Mouse (Mus musculus): ENCODE data around the gene She. TPM values are rescaled to one million over a fixed set of nuclear protein-coding genes. Genes with fewer than 3 reads are reported as not detected.

Gene She
- polyA plus RNA-seq, 1 experiment from 2014 or later: 11.2 TPM

- ATAC-seq: no peak
- no peak overlapping the region for H3K4me3 ChIP-seq (ENCODE audit: low read depth, low read length)
- no peak overlapping the region for H3K4me2 ChIP-seq (replicated peaks; ENCODE audit: low read depth, low read length)
- H3K9me3 ChIP-seq (ENCODE audit: low read length): no peaks in the 10 kb centered on the region
- H3K9ac ChIP-seq (replicated peaks; ENCODE audit: low read depth): no peak overlapping the region
- 64% methylated on average over 3 of the region's 3 CpGs for WGBS
- H3K27me3 ChIP-seq (replicated peaks; ENCODE audit: insufficient read depth, low read length): no peaks in the 10 kb centered on the region
- DNase-seq (ENCODE audit: low spot score): no peak
- H3K36me3 ChIP-seq (ENCODE audit: insufficient read depth, low read length): no peaks in the 10 kb centered on the region
- no peaks in the 10 kb centered on the region for H3K4me1 ChIP-seq (ENCODE audit: insufficient read depth, low read depth, low read length)
- H3K27ac ChIP-seq (ENCODE audit: low read length): no peak overlapping the region
- TF ChIP-seq CTCF (IDR thresholded peaks at IDR 0.05) (peak; percentile 8; the same call in 1 of the 2 replicates), EP300 (IDR thresholded peaks at IDR 0.05) (no peak)
Observed at GRCm38 (mm10) chr3:89879326-89879725, 48.2 kb downstream of the She start.

- 62% methylated on average over 5 of the region's 5 CpGs for WGBS
- no peaks in the 10 kb centered on the region for H3K36me3 ChIP-seq (ENCODE audit: insufficient read depth, low read length)
- no peak overlapping the region for H3K4me2 ChIP-seq (replicated peaks; ENCODE audit: low read depth, low read length)
- DNase-seq (ENCODE audit: low spot score) (no peak), ATAC-seq (no peak)
- no peak overlapping the region for H3K27ac ChIP-seq (ENCODE audit: low read length)
- H3K27me3 ChIP-seq (replicated peaks; ENCODE audit: insufficient read depth, low read length): no peaks in the 10 kb centered on the region
- no peak overlapping the region for H3K4me3 ChIP-seq (ENCODE audit: low read depth, low read length)
- no peaks in the 10 kb centered on the region for H3K9me3 ChIP-seq (ENCODE audit: low read length)
- TF ChIP-seq CTCF (IDR thresholded peaks at IDR 0.05): no peak
- TF ChIP-seq EP300 (IDR thresholded peaks at IDR 0.05): no peak
- H3K9ac ChIP-seq (replicated peaks; ENCODE audit: low read depth): no peak overlapping the region
- no peaks in the 10 kb centered on the region for H3K4me1 ChIP-seq (ENCODE audit: insufficient read depth, low read depth, low read length)
Observed at GRCm38 (mm10) chr3:89880036-89880851, 49.1 kb downstream of the She start.

DNA sequence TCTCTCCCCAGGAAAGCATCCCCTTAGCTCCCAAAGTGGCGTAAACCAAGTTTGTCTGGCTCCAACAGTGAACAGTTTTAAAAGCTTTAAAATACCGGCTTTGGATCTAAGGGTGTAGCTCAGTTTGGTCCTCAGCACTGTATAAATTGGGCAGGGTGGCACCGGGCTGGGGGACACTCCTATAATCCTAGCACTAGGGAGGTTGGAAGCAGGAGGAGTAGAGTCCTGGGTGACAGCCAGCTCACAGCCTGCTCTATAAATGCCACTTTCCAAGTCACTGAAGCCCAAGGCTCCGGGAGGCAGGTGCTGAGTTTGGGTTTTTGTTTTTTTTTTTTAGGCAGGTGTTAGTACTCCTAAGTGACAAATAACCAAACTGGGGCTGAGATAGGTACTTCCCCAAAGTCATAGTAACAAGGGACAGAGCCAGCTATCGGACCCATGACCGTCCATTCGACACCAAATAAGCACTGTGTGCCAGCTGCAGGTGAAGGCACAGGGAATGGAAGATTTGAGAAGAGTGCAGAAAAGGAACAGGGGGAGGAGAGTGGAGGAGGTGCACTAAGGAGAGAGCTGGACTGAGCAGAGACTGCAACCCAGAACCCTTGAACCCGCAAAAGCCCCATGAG, 51.5 kb downstream of the She start:
- DNase-seq (ENCODE audit: low spot score) (no peak), ATAC-seq (no peak)
- Histone ChIP-seq H3K9ac (replicated peaks; ENCODE audit: low read depth) (no peak overlapping the region), H3K27ac (ENCODE audit: low read length) (no peak overlapping the region), H3K27me3 (replicated peaks; ENCODE audit: insufficient read depth, low read length) (no peaks in the 10 kb centered on the region), H3K4me2 (replicated peaks; ENCODE audit: low read depth, low read length) (no peak overlapping the region), H3K9me3 (ENCODE audit: low read length) (no peaks in the 10 kb centered on the region), H3K36me3 (ENCODE audit: insufficient read depth, low read length) (no peaks in the 10 kb centered on the region), H3K4me3 (ENCODE audit: low read depth, low read length) (no peak overlapping the region), H3K4me1 (ENCODE audit: insufficient read depth, low read depth, low read length) (no peaks in the 10 kb centered on the region)
- TF ChIP-seq EP300 (IDR thresholded peaks at IDR 0.05) (no peak), CTCF (IDR thresholded peaks at IDR 0.05) (no peak)
- WGBS: 79% methylated on average over 8 of the region's 8 CpGs

DNA sequence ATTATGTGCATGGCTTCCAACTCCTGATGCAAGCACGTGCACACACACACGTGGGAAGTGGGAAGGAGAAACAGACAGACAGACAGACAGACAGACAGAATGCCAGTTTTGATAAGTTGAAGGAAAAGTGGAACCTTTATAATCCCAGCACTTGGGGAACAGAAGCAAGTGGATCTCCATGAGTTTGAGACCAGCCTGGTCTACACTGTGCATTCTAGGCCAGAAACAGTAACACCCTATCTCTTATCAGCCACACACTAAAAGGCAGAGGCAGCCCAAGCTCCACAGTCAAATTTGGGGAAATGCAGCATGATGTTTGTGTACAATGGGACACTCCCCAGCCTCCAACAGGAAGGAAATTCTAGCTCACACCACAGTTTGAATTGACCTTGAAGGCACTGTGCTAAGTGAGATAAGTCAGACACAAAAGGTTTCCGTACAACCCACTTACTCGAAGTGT, 52.4 kb downstream of the She start:
- Histone ChIP-seq H3K9me3 (ENCODE audit: low read length) (no peaks in the 10 kb centered on the region), H3K36me3 (ENCODE audit: insufficient read depth, low read length) (no peaks in the 10 kb centered on the region), H3K9ac (replicated peaks; ENCODE audit: low read depth) (no peak overlapping the region), H3K4me3 (ENCODE audit: low read depth, low read length) (no peak overlapping the region), H3K4me2 (replicated peaks; ENCODE audit: low read depth, low read length) (no peak overlapping the region), H3K27me3 (replicated peaks; ENCODE audit: insufficient read depth, low read length) (no peaks in the 10 kb centered on the region), H3K4me1 (ENCODE audit: insufficient read depth, low read depth, low read length) (no peaks in the 10 kb centered on the region), H3K27ac (ENCODE audit: low read length) (no peak overlapping the region)
- TF ChIP-seq CTCF (IDR thresholded peaks at IDR 0.05) (no peak), EP300 (IDR thresholded peaks at IDR 0.05) (peak; percentile 43; the same call in 1 of the 2 replicates)
- 0 out of 2 replicates have a peak, but pooled peaks have one; percentile 16 for ATAC-seq
- no peak for DNase-seq (ENCODE audit: low spot score)
- 56% methylated on average over 4 of the region's 4 CpGs for WGBS

GRCm38 (mm10) chr3:89885766-89886165, 54.6 kb downstream of the She start:
- no peaks in the 10 kb centered on the region for H3K9me3 ChIP-seq (ENCODE audit: low read length)
- WGBS: 92% methylated on average over 11 of the region's 11 CpGs
- H3K4me3 ChIP-seq (ENCODE audit: low read depth, low read length): no peak overlapping the region
- H3K27me3 ChIP-seq (replicated peaks; ENCODE audit: insufficient read depth, low read length): no peaks in the 10 kb centered on the region
- no peaks in the 10 kb centered on the region for H3K36me3 ChIP-seq (ENCODE audit: insufficient read depth, low read length)
- H3K4me1 ChIP-seq (ENCODE audit: insufficient read depth, low read depth, low read length): no peaks in the 10 kb centered on the region
- ATAC-seq: no peak
- no peak for TF ChIP-seq EP300 (IDR thresholded peaks at IDR 0.05)
- no peak for TF ChIP-seq CTCF (IDR thresholded peaks at IDR 0.05)
- H3K9ac ChIP-seq (replicated peaks; ENCODE audit: low read depth): no peak overlapping the region
- H3K4me2 ChIP-seq (replicated peaks; ENCODE audit: low read depth, low read length): no peak overlapping the region
- DNase-seq (ENCODE audit: low spot score): no peak
- no peak overlapping the region for H3K27ac ChIP-seq (ENCODE audit: low read length)

- WGBS: 79% methylated on average over 7 of the region's 7 CpGs
- no peaks in the 10 kb centered on the region for H3K9me3 ChIP-seq (ENCODE audit: low read length)
- no peak for DNase-seq (ENCODE audit: low spot score)
- no peak overlapping the region for H3K4me2 ChIP-seq (replicated peaks; ENCODE audit: low read depth, low read length)
- H3K27ac ChIP-seq (ENCODE audit: low read length): no peak overlapping the region
- no peaks in the 10 kb centered on the region for H3K36me3 ChIP-seq (ENCODE audit: insufficient read depth, low read length)
- H3K4me3 ChIP-seq (ENCODE audit: low read depth, low read length): no peak overlapping the region
- no peak for TF ChIP-seq CTCF (IDR thresholded peaks at IDR 0.05)
- no peaks in the 10 kb centered on the region for H3K4me1 ChIP-seq (ENCODE audit: insufficient read depth, low read depth, low read length)
- ATAC-seq: no peak
- no peaks in the 10 kb centered on the region for H3K27me3 ChIP-seq (replicated peaks; ENCODE audit: insufficient read depth, low read length)
- H3K9ac ChIP-seq (replicated peaks; ENCODE audit: low read depth): no peak overlapping the region
Observed at GRCm38 (mm10) chr3:89887582-89888230, 56.5 kb downstream of the She start.
